Mouse (Mus musculus) G1E (cell line): ENCODE measurements around the gene Epor. TPM values are rescaled to one million over a fixed set of nuclear protein-coding genes. Genes with fewer than 3 reads are reported as not detected.

Source experiments
- ATAC-seq: 2 replicates; pipeline ENCODE4 v1.8.0; 2016; ENCODE audit warnings: mild to moderate bottlenecking; ENCODE audit not compliant: insufficient number of reproducible peaks, poor library complexity, low FRiP score, severe bottlenecking; ENCODE audit errors: extremely low read depth
- DNase-seq: peaks from one replicate; pipeline ENCODE4 v3.0.0; 2012; ENCODE audit warnings: low spot score
- H3K27me3 ChIP-seq: 2 replicates; pipeline ENCODE4 v1.6.1; 2012; ENCODE audit warnings: mild to moderate bottlenecking, low read length, inconsistent platforms; ENCODE audit not compliant: insufficient read depth
- H3K36me3 ChIP-seq: replicated peaks from 2 replicates; pipeline ENCODE3; 2012; ENCODE audit warnings: mild to moderate bottlenecking, inconsistent platforms
- H3K4me1 ChIP-seq: 2 replicates; pipeline ENCODE4 v1.6.1; 2012; ENCODE audit warnings: low read depth, low read length, inconsistent platforms, mixed read lengths; ENCODE audit not compliant: insufficient read depth
- H3K4me3 ChIP-seq: 2 replicates; pipeline ENCODE4 v1.5.1; 2012; ENCODE audit warnings: low read depth, mild to moderate bottlenecking, inconsistent platforms, low read length, moderate library complexity, mixed read lengths
- H3K9me3 ChIP-seq: replicated peaks from 2 replicates; pipeline ENCODE4 v1.6.1; 2012; ENCODE audit warnings: inconsistent platforms
- CTCF ChIP-seq: IDR thresholded peaks from 2 replicates; pipeline ENCODE4 v1.5.1; 2012; ENCODE audit warnings: low read depth, low read length, inconsistent platforms, mixed read lengths
- GATA1 ChIP-seq: IDR thresholded peaks from 2 replicates; pipeline ENCODE4 v1.6.1; 2012; ENCODE audit warnings: borderline replicate concordance, low read length, inconsistent platforms, mixed read lengths
- GATA2 ChIP-seq: IDR thresholded peaks from 2 replicates; pipeline ENCODE4 v1.6.1; 2012; ENCODE audit warnings: low read depth, low read length, inconsistent platforms, borderline replicate concordance
- POLR2AphosphoS5 ChIP-seq: IDR thresholded peaks from 2 replicates; pipeline ENCODE4 v1.6.1; 2012; ENCODE audit warnings: low read depth, low read length, inconsistent platforms; ENCODE audit not compliant: insufficient replicate concordance
- TAL1 ChIP-seq: conservative IDR thresholded peaks from 2 replicates; pipeline ENCODE4 v1.6.1; 2012; ENCODE audit warnings: low read depth, low read length, inconsistent platforms, mixed read lengths
- polyA plus RNA-seq: library from polyadenylated mRNA; stranded (reverse); fragments of >175 nt; gene quantifications from 2 replicates; pipeline ENCODE4 v1.2.3, GENCODE M21; 2012
- total RNA-seq, 2 experiments: library from RNA; stranded (forward) in 1 of 2; stranded (reverse) in 1 of 2; fragments of 200-1000 nt in 1 of 2; fragments of >200 nt in 1 of 2; fragmentation: Nextera tagmentation in 1 of 2; gene quantifications; 2 replicates each; pipeline ENCODE4 v1.2.3; 2014 to 2017

Epor gene
- total and polyA plus RNA-seq, 3 experiments: 14.4 to 135 (median 49.7) TPM

- Histone ChIP-seq H3K4me3 (peak overlapping the region; percentile 82; the same call in 1 of the 2 replicates), H3K9me3 (no peaks in the 10 kb centered on the region), H3K4me1 (peaks cover 20% of the 10 kb centered on the region), H3K27me3 (peaks cover 3% of the 10 kb centered on the region; the same call in 1 of the 2 replicates), H3K36me3 (peaks cover 34% of the 10 kb centered on the region)
- no peak for DNase-seq
- ATAC-seq: no peak
- TF ChIP-seq GATA1: no peak
- TF ChIP-seq CTCF: no peak
- no peak for TF ChIP-seq TAL1
- TF ChIP-seq GATA2: no peak
- TF ChIP-seq POLR2AphosphoS5: no peak
Measured at GRCm38 (mm10) chr9:21916851-21917492, 46.3 kb downstream of the Epor start.

- DNase-seq: no peak
- TF ChIP-seq TAL1: no peak
- no peak for TF ChIP-seq GATA1
- no peak for TF ChIP-seq CTCF
- TF ChIP-seq POLR2AphosphoS5: no peak
- no peak for TF ChIP-seq GATA2
- no peak for ATAC-seq
- Histone ChIP-seq H3K4me1 (no peaks in the 10 kb centered on the region; the same call in 1 of the 2 replicates), H3K27me3 (peaks cover 24% of the 10 kb centered on the region), H3K4me3 (no peak overlapping the region), H3K9me3 (no peaks in the 10 kb centered on the region), H3K36me3 (peaks cover 18% of the 10 kb centered on the region)
Measured at GRCm38 (mm10) chr9:21909474-21910223, 53.7 kb downstream of the Epor start.

Other genes with a start within 250 kb of the Epor start
Only the 20 nearest of the 22 such genes appear.
- gene Spc24, start 203.2 kb downstream of the Epor start, total RNA-seq (2014; fragmentation: Nextera tagmentation): 49.8 and 61.5 TPM in 2 replicates
- 91.2 and 126 TPM in 2 replicates for gene Spc24, start 203.2 kb downstream of the Epor start, total RNA-seq (2017)
- 116 and 128 TPM in 2 replicates for gene Spc24, start 203.2 kb downstream of the Epor start, polyA plus RNA-seq
- not detected in 2 replicates for gene Kank2, start 164.8 kb downstream of the Epor start, total RNA-seq (2014; fragmentation: Nextera tagmentation)
- gene Kank2, start 164.8 kb downstream of the Epor start, total RNA-seq (2017): under 0.01 TPM in 2 replicates
- gene Kank2, start 164.8 kb downstream of the Epor start, polyA plus RNA-seq: not detected in 2 replicates
- gene Angptl8, start 128.0 kb downstream of the Epor start, total RNA-seq (2014; fragmentation: Nextera tagmentation): not detected in 2 replicates
- not detected in 2 replicates for gene Angptl8, start 128.0 kb downstream of the Epor start, total RNA-seq (2017)
- not detected in 2 replicates for gene Angptl8, start 128.0 kb downstream of the Epor start, polyA plus RNA-seq
- 12.7 and 16.8 TPM in 2 replicates for gene Dock6, start 110.9 kb downstream of the Epor start, total RNA-seq (2014; fragmentation: Nextera tagmentation)
- gene Dock6, start 110.9 kb downstream of the Epor start, total RNA-seq (2017): 3.7 and 3.9 TPM in 2 replicates
- gene Dock6, start 110.9 kb downstream of the Epor start, polyA plus RNA-seq: 11.3 and 11.6 TPM in 2 replicates
- gene Rab3d, start 45.3 kb downstream of the Epor start, total RNA-seq (2014; fragmentation: Nextera tagmentation): 3.7 and 6.8 TPM in 2 replicates
- 7.0 TPM in 2 replicates for gene Rab3d, start 45.3 kb downstream of the Epor start, total RNA-seq (2017)
- 4.9 and 8.5 TPM in 2 replicates for gene Rab3d, start 45.3 kb downstream of the Epor start, polyA plus RNA-seq
- 1.8 and 3.8 TPM in 2 replicates for gene Ccdc159, start 36.0 kb downstream of the Epor start, total RNA-seq (2014; fragmentation: Nextera tagmentation)
- 0.64 and 0.98 TPM in 2 replicates for gene Ccdc159, start 36.0 kb downstream of the Epor start, total RNA-seq (2017)
- gene Ccdc159, start 36.0 kb downstream of the Epor start, polyA plus RNA-seq: 0.21 and 0.31 TPM in 2 replicates
- gene Tmem205, start 36.0 kb downstream of the Epor start, total RNA-seq (2014; fragmentation: Nextera tagmentation): 12.8 and 17.6 TPM in 2 replicates
- gene Tmem205, start 36.0 kb downstream of the Epor start, total RNA-seq (2017): 9.0 and 17.1 TPM in 2 replicates
- gene Tmem205, start 36.0 kb downstream of the Epor start, polyA plus RNA-seq: 11.3 and 15.9 TPM in 2 replicates
- 1.6 and 5.3 TPM in 2 replicates for gene Plppr2, start 26.5 kb downstream of the Epor start, total RNA-seq (2014; fragmentation: Nextera tagmentation)
- 0.41 and 0.44 TPM in 2 replicates for gene Plppr2, start 26.5 kb downstream of the Epor start, total RNA-seq (2017)
- gene Plppr2, start 26.5 kb downstream of the Epor start, polyA plus RNA-seq: 5.8 and 7.6 TPM in 2 replicates
- 11.8 and 12.4 TPM in 2 replicates for gene Swsap1, start 7.8 kb downstream of the Epor start, total RNA-seq (2014; fragmentation: Nextera tagmentation)
- gene Swsap1, start 7.8 kb downstream of the Epor start, total RNA-seq (2017): 10.9 and 12.8 TPM in 2 replicates
- 12.6 and 14.5 TPM in 2 replicates for gene Swsap1, start 7.8 kb downstream of the Epor start, polyA plus RNA-seq
- not detected in 2 replicates for gene Rgl3, start 25.9 kb upstream of the Epor start, total RNA-seq (2014; fragmentation: Nextera tagmentation)
- gene Rgl3, start 25.9 kb upstream of the Epor start, total RNA-seq (2017): 0.05 TPM in 1 of 2 replicates, not detected in the other
- not detected in 2 replicates for gene Rgl3, start 25.9 kb upstream of the Epor start, polyA plus RNA-seq
- gene Ccdc151, start 39.1 kb upstream of the Epor start, total RNA-seq (2014; fragmentation: Nextera tagmentation): not detected in 2 replicates
- gene Ccdc151, start 39.1 kb upstream of the Epor start, total RNA-seq (2017): 0.22 TPM in 1 of 2 replicates, not detected in the other
- gene Ccdc151, start 39.1 kb upstream of the Epor start, polyA plus RNA-seq: 0.07 and 0.08 TPM in 2 replicates
- gene Prkcsh, start 39.3 kb upstream of the Epor start, total RNA-seq (2014; fragmentation: Nextera tagmentation): 55.3 and 65.0 TPM in 2 replicates
- 115 and 116 TPM in 2 replicates for gene Prkcsh, start 39.3 kb upstream of the Epor start, total RNA-seq (2017)
- 159 and 167 TPM in 2 replicates for gene Prkcsh, start 39.3 kb upstream of the Epor start, polyA plus RNA-seq
- not detected in 2 replicates for gene Elavl3, start 88.5 kb upstream of the Epor start, total RNA-seq (2014; fragmentation: Nextera tagmentation)
- gene Elavl3, start 88.5 kb upstream of the Epor start, total RNA-seq (2017): 0.05 and 0.06 TPM in 2 replicates
- 0.01 TPM in 1 of 2 replicates, not detected in the other for gene Elavl3, start 88.5 kb upstream of the Epor start, polyA plus RNA-seq
- gene Gm49318, start 107.8 kb upstream of the Epor start, total RNA-seq (2014; fragmentation: Nextera tagmentation): not detected in 2 replicates
- not detected in 2 replicates for gene Gm49318, start 107.8 kb upstream of the Epor start, total RNA-seq (2017)
- gene Gm49318, start 107.8 kb upstream of the Epor start, polyA plus RNA-seq: not detected in 2 replicates
- 7.3 and 10.5 TPM in 2 replicates for gene Zfp653, start 107.9 kb upstream of the Epor start, total RNA-seq (2014; fragmentation: Nextera tagmentation)
- 9.1 and 11.3 TPM in 2 replicates for gene Zfp653, start 107.9 kb upstream of the Epor start, total RNA-seq (2017)
- gene Zfp653, start 107.9 kb upstream of the Epor start, polyA plus RNA-seq: 19.0 and 22.4 TPM in 2 replicates
- 18.2 and 25.4 TPM in 2 replicates for gene Ecsit, start 121.9 kb upstream of the Epor start, total RNA-seq (2014; fragmentation: Nextera tagmentation)
- 24.0 and 28.5 TPM in 2 replicates for gene Ecsit, start 121.9 kb upstream of the Epor start, total RNA-seq (2017)
- 33.2 and 43.2 TPM in 2 replicates for gene Ecsit, start 121.9 kb upstream of the Epor start, polyA plus RNA-seq
- gene Cnn1, start 135.7 kb upstream of the Epor start, total RNA-seq (2014; fragmentation: Nextera tagmentation): not detected in 2 replicates
- 0.05 and 0.17 TPM in 2 replicates for gene Cnn1, start 135.7 kb upstream of the Epor start, total RNA-seq (2017)
- gene Cnn1, start 135.7 kb upstream of the Epor start, polyA plus RNA-seq: not detected in 2 replicates
- gene Elof1, start 153.7 kb upstream of the Epor start, total RNA-seq (2014; fragmentation: Nextera tagmentation): 88.3 and 119 TPM in 2 replicates
- gene Elof1, start 153.7 kb upstream of the Epor start, total RNA-seq (2017): 66.7 and 86.0 TPM in 2 replicates
- gene Elof1, start 153.7 kb upstream of the Epor start, polyA plus RNA-seq: 90.8 and 98.4 TPM in 2 replicates
- gene Acp5, start 172.2 kb upstream of the Epor start, total RNA-seq (2014; fragmentation: Nextera tagmentation): 17.1 and 24.2 TPM in 2 replicates
- 10.3 and 13.0 TPM in 2 replicates for gene Acp5, start 172.2 kb upstream of the Epor start, total RNA-seq (2017)
- gene Acp5, start 172.2 kb upstream of the Epor start, polyA plus RNA-seq: 27.6 and 28.5 TPM in 2 replicates
- 24.8 and 30.3 TPM in 2 replicates for gene Pigyl, start 193.3 kb upstream of the Epor start, total RNA-seq (2014; fragmentation: Nextera tagmentation)
- gene Pigyl, start 193.3 kb upstream of the Epor start, total RNA-seq (2017): 34.1 and 37.6 TPM in 2 replicates
- gene Pigyl, start 193.3 kb upstream of the Epor start, polyA plus RNA-seq: 85.2 and 86.5 TPM in 2 replicates